Mouse (Mus musculus): ENCODE results near the gene Ltbp2. TPM values are rescaled to one million over a fixed set of nuclear protein-coding genes. Genes with fewer than 3 reads are reported as not detected.

Ltbp2 gene
- polyA plus RNA-seq, 1 experiment from 2014 or later = 0.26 TPM

- no peaks in the 10 kb centered on the region for H3K36me3 ChIP-seq
- no peak overlapping the region for H3K4me3 ChIP-seq
- H3K9me3 ChIP-seq = no peaks in the 10 kb centered on the region
- H3K9ac ChIP-seq = no peak overlapping the region
- no peak overlapping the region for H3K27ac ChIP-seq (replicated peaks)
- WGBS = 79% methylated on average over 6 of the region's 6 CpGs
- ATAC-seq (ENCODE audit: low FRiP score, low read depth) = no peak
- no peaks in the 10 kb centered on the region for H3K4me1 ChIP-seq (replicated peaks)
- no peaks in the 10 kb centered on the region for H3K27me3 ChIP-seq
- H3K4me2 ChIP-seq = no peak overlapping the region
Observed at GRCm38 (mm10) chr12:84847882-84848281, 28.4 kb downstream of the Ltbp2 start.

- H3K36me3 ChIP-seq = no peaks in the 10 kb centered on the region
- no peak overlapping the region for H3K4me2 ChIP-seq
- no peak overlapping the region for H3K9ac ChIP-seq
- H3K4me3 ChIP-seq = no peak overlapping the region
- ATAC-seq (ENCODE audit: low FRiP score, low read depth) = no peak
- WGBS = 75% methylated on average over 7 of the region's 7 CpGs
- no peaks in the 10 kb centered on the region for H3K9me3 ChIP-seq
- no peaks in the 10 kb centered on the region for H3K4me1 ChIP-seq (replicated peaks)
- H3K27ac ChIP-seq (replicated peaks) = no peak overlapping the region
- H3K27me3 ChIP-seq = no peaks in the 10 kb centered on the region
Observed at GRCm38 (mm10) chr12:84847480-84847879, 28.9 kb downstream of the Ltbp2 start.

- H3K27me3 ChIP-seq = no peaks in the 10 kb centered on the region
- ATAC-seq (ENCODE audit: low FRiP score, low read depth) = no peak
- no peaks in the 10 kb centered on the region for H3K9me3 ChIP-seq
- no peak overlapping the region for H3K4me2 ChIP-seq
- 65% methylated on average over 9 of the region's 9 CpGs for WGBS
- H3K4me3 ChIP-seq = no peak overlapping the region
- no peak overlapping the region for H3K9ac ChIP-seq
- H3K36me3 ChIP-seq = no peaks in the 10 kb centered on the region
- no peaks in the 10 kb centered on the region for H3K4me1 ChIP-seq (replicated peaks)
- no peak overlapping the region for H3K27ac ChIP-seq (replicated peaks)
Observed at GRCm38 (mm10) chr12:84846594-84847014, 29.7 kb downstream of the Ltbp2 start.

GRCm38 (mm10) chr12:84842706-84843105 is 33.6 kb downstream of the Ltbp2 start:
- Histone ChIP-seq H3K27me3 (no peaks in the 10 kb centered on the region), H3K9me3 (no peaks in the 10 kb centered on the region), H3K4me1 (replicated peaks) (no peaks in the 10 kb centered on the region), H3K4me2 (no peak overlapping the region), H3K4me3 (no peak overlapping the region), H3K36me3 (no peaks in the 10 kb centered on the region), H3K9ac (no peak overlapping the region), H3K27ac (replicated peaks) (no peak overlapping the region)
- 63% methylated on average over 6 of the region's 6 CpGs for WGBS
- ATAC-seq (ENCODE audit: low FRiP score, low read depth) = no peak

GRCm38 (mm10) chr12:84841158-84842140 is 34.9 kb downstream of the Ltbp2 start:
- H3K4me3 ChIP-seq = no peak overlapping the region
- 87% methylated on average over 15 of the region's 15 CpGs for WGBS
- no peak overlapping the region for H3K9ac ChIP-seq
- H3K27ac ChIP-seq (replicated peaks) = no peak overlapping the region
- no peak for ATAC-seq (ENCODE audit: low FRiP score, low read depth)
- no peak overlapping the region for H3K4me2 ChIP-seq
- H3K36me3 ChIP-seq = no peaks in the 10 kb centered on the region
- H3K4me1 ChIP-seq (replicated peaks) = no peaks in the 10 kb centered on the region
- H3K27me3 ChIP-seq = no peaks in the 10 kb centered on the region
- H3K9me3 ChIP-seq = no peaks in the 10 kb centered on the region

GRCm38 (mm10) chr12:84840734-84841133 is 35.6 kb downstream of the Ltbp2 start:
- Histone ChIP-seq H3K9ac (no peak overlapping the region), H3K27ac (replicated peaks) (no peak overlapping the region), H3K9me3 (no peaks in the 10 kb centered on the region), H3K27me3 (no peaks in the 10 kb centered on the region), H3K4me3 (no peak overlapping the region), H3K4me1 (replicated peaks) (no peaks in the 10 kb centered on the region), H3K4me2 (no peak overlapping the region), H3K36me3 (no peaks in the 10 kb centered on the region)
- ATAC-seq (ENCODE audit: low FRiP score, low read depth) = no peak
- 79% methylated on average over 3 of the region's 3 CpGs for WGBS

- H3K9ac ChIP-seq = no peak overlapping the region
- ATAC-seq (ENCODE audit: low FRiP score, low read depth) = no peak
- no peaks in the 10 kb centered on the region for H3K36me3 ChIP-seq
- H3K27me3 ChIP-seq = no peaks in the 10 kb centered on the region
- 79% methylated on average over 4 of the region's 4 CpGs for WGBS
- H3K4me3 ChIP-seq = no peak overlapping the region
- no peak overlapping the region for H3K27ac ChIP-seq (replicated peaks)
- H3K9me3 ChIP-seq = no peaks in the 10 kb centered on the region
- no peaks in the 10 kb centered on the region for H3K4me1 ChIP-seq (replicated peaks)
- no peak overlapping the region for H3K4me2 ChIP-seq
Observed at GRCm38 (mm10) chr12:84839965-84840364, 36.4 kb downstream of the Ltbp2 start.

GRCm38 (mm10) chr12:84835626-84836025 is 40.7 kb downstream of the Ltbp2 start:
- WGBS = 82% methylated on average over 5 of the region's 5 CpGs
- H3K27ac ChIP-seq (replicated peaks) = no peak overlapping the region
- H3K36me3 ChIP-seq = no peaks in the 10 kb centered on the region
- no peak overlapping the region for H3K4me2 ChIP-seq
- H3K27me3 ChIP-seq = no peaks in the 10 kb centered on the region
- no peak overlapping the region for H3K9ac ChIP-seq
- no peak for ATAC-seq (ENCODE audit: low FRiP score, low read depth)
- H3K4me1 ChIP-seq (replicated peaks) = no peaks in the 10 kb centered on the region
- no peak overlapping the region for H3K4me3 ChIP-seq
- no peaks in the 10 kb centered on the region for H3K9me3 ChIP-seq

- H3K9me3 ChIP-seq = no peaks in the 10 kb centered on the region
- H3K4me2 ChIP-seq = no peak overlapping the region
- no peak for ATAC-seq (ENCODE audit: low FRiP score, low read depth)
- WGBS = 93% methylated on average over 4 of the region's 4 CpGs
- no peaks in the 10 kb centered on the region for H3K36me3 ChIP-seq
- no peaks in the 10 kb centered on the region for H3K4me1 ChIP-seq (replicated peaks)
- H3K4me3 ChIP-seq = no peak overlapping the region
- H3K9ac ChIP-seq = no peak overlapping the region
- no peak overlapping the region for H3K27ac ChIP-seq (replicated peaks)
- no peaks in the 10 kb centered on the region for H3K27me3 ChIP-seq
Observed at GRCm38 (mm10) chr12:84834773-84835172, 41.6 kb downstream of the Ltbp2 start.

GRCm38 (mm10) chr12:84831648-84832047 is 44.7 kb downstream of the Ltbp2 start:
- H3K4me1 ChIP-seq (replicated peaks) = 0 out of 2 replicates have a peak, but pooled peaks cover 3% of the 10 kb centered on the region

GRCm38 (mm10) chr12:84831141-84831540 is 45.2 kb downstream of the Ltbp2 start:
- Histone ChIP-seq H3K27me3 (no peaks in the 10 kb centered on the region), H3K36me3 (no peaks in the 10 kb centered on the region), H3K4me3 (no peak overlapping the region), H3K9ac (no peak overlapping the region), H3K9me3 (no peaks in the 10 kb centered on the region), H3K4me1 (replicated peaks) (0 out of 2 replicates have a peak, but pooled peaks cover 3% of the 10 kb centered on the region), H3K4me2 (no peak overlapping the region), H3K27ac (replicated peaks) (no peak overlapping the region)
- ATAC-seq (ENCODE audit: low FRiP score, low read depth) = no peak
- WGBS = 74% methylated on average over 5 of the region's 5 CpGs

More at GRCm38 (mm10) chr12:84831648-84832047, 44.7 kb downstream of the Ltbp2 start:
- H3K4me2 ChIP-seq = no peak overlapping the region
- H3K4me3 ChIP-seq = no peak overlapping the region
- 83% methylated on average over 10 of the region's 10 CpGs for whole genome bisulfite sequencing
- no peaks in the 10 kb centered on the region for H3K36me3 ChIP-seq
- no peaks in the 10 kb centered on the region for H3K9me3 ChIP-seq
- no peaks in the 10 kb centered on the region for H3K27me3 ChIP-seq
- ATAC-seq (ENCODE audit: low FRiP score, low read depth) = no peak
- H3K9ac ChIP-seq = no peak overlapping the region
- H3K27ac ChIP-seq (replicated peaks) = no peak overlapping the region

GRCm38 (mm10) chr12:84830438-84830837 is 45.9 kb downstream of the Ltbp2 start:
- Histone ChIP-seq H3K9ac (no peak overlapping the region), H3K27ac (replicated peaks) (no peak overlapping the region), H3K36me3 (no peaks in the 10 kb centered on the region), H3K27me3 (no peaks in the 10 kb centered on the region), H3K4me2 (no peak overlapping the region), H3K9me3 (no peaks in the 10 kb centered on the region), H3K4me1 (replicated peaks) (0 out of 2 replicates have a peak, but pooled peaks cover 3% of the 10 kb centered on the region), H3K4me3 (no peak overlapping the region)
- WGBS = 88% methylated on average over 5 of the region's 5 CpGs
- ATAC-seq (ENCODE audit: low FRiP score, low read depth) = no peak

Data from hindbrain, embryonic 15.5 days (tissue).